Mouse (Mus musculus) adrenal gland, adult (tissue): ENCODE measurements at regions not wholly inside any gene's neighbourhood (a gene's known extent, or its start where the extent isn't known, plus 50 kb on each side); places are given as distances from the start of the nearest gene placed in this dataset.

ENCODE experiments used
- DNase-seq, 2 experiments: peaks; one replicate each; pipeline ENCODE4 v3.0.0; 2022 to 2023; ENCODE audit warnings: low spot score in 1 of 2; ENCODE audit not compliant: inconsistent age in 2 of 2

DNA sequence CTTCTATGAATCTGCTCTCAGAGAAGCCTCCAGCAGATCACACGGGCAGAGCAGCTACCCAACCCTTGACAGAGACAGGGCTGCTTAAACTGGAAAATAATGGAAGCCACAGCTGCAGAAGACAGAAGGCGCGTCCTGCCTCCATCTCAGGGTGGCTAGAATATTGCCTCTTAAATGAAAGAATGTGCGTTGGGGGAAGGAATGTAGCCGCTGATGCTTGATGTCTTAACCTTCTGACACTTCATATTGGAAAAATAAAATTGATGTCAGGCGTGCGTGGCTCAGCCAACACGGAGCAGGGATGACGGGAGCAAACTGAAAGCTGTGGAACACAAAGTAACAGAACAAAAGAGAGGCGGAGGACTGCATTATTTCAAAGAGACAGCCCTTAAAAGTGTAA lies 114.6 kb upstream of the Ppm1h start:
- no peak for DNase-seq

- no peak for DNase-seq
Measured at GRCm38 (mm10) chr10:122564473-122564872, 114.1 kb upstream of the Ppm1h start.

- no peak for DNase-seq
Measured at GRCm38 (mm10) chr10:122566601-122567000, 112.0 kb upstream of the Ppm1h start.

GRCm38 (mm10) chr10:122569546-122570202 lies 108.9 kb upstream of the Ppm1h start:
- no peak for DNase-seq

- DNase-seq = no peak
Measured at GRCm38 (mm10) chr10:122570909-122571551, 107.5 kb upstream of the Ppm1h start.

GRCm38 (mm10) chr10:122576171-122577063 lies 102.1 kb upstream of the Ppm1h start:
- DNase-seq = no peak

- no peak for DNase-seq
Measured at GRCm38 (mm10) chr10:122578209-122579001, 100.2 kb upstream of the Ppm1h start.

DNA sequence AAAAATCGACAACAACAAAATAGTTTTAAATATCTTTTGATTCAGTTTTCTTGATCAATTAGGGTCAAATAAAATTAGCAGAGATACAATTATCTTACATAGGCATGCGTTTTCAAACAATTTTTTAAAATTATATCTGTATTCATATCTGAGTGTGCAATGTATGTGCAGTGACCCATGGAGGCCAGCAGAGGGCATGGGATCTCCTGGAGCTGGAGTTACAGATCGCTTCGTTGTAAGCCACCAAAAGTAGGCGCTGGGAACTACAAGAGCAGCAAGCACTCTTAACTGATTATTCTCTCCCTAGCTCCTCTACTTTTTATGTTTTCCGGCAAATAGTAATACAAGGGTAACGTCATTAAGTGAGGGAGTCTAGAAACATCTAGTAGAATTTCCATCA lies 97.5 kb upstream of the Ppm1h start:
- DNase-seq = no peak

DNA sequence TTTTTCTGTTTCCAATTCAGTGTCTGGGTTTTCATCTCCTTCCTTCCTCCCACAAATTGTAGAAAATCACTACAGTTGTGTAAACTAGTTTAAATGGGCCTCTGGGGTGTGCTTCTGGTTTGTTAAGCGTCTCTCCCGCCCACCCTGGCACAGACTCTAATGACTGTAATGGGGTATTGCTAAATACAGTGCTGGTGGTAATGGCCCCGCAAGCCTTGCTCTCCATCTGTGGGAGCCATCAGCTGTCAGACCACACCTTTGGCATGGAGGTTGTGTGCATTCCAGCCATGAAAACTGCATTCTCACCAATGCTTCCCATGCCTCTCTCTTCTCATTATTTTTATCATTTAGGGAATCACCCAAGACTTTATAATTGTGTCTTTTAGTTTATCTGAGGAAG lies 91.0 kb upstream of the Ppm1h start:
- DNase-seq = no peak

DNA sequence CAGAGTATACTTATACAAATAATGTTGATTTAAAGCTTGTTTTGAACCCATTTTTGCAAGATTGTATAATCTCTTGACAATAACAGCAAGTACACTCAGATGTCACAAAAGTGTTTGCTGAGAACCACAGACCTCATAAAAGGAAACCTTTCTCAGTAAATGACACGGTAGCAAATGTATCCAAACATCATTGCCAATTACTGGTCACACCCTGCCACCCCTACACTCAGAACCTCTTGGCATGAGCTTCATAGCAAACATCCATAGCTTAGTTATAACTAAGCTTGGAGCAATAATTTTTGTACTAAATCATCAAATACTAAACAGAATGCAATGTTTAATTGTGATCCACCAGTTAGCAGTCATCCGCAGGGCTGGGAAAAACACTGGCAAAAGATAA lies 79.1 kb upstream of the Ppm1h start:
- DNase-seq = no peak

DNA sequence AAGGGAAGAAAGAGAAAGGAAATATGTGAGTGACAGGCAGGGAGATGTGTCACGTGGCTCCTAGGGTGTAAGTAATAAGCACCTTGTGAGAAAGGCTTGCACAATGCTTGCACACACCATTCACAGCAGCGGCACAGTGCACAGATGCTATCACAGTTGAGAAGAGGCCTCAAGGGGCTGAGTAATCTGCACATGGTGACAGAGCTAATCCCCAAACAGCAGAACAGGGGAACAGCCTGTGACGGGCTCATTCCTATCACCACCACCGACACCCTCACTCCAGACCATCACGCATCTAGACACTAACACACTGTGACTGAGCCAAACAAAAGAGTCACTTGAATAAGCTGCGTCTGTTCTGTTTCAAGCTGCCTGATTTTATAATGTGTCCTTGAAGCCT lies 76.2 kb upstream of the Ppm1h start:
- DNase-seq = no peak

GRCm38 (mm10) chr10:122603960-122604359 lies 74.6 kb upstream of the Ppm1h start:
- DNase-seq = no peak

GRCm38 (mm10) chr10:122613281-122613680 lies 65.3 kb upstream of the Ppm1h start:
- DNase-seq = no peak

GRCm38 (mm10) chr10:122613891-122614290 lies 64.7 kb upstream of the Ppm1h start:
- no peak for DNase-seq

DNA sequence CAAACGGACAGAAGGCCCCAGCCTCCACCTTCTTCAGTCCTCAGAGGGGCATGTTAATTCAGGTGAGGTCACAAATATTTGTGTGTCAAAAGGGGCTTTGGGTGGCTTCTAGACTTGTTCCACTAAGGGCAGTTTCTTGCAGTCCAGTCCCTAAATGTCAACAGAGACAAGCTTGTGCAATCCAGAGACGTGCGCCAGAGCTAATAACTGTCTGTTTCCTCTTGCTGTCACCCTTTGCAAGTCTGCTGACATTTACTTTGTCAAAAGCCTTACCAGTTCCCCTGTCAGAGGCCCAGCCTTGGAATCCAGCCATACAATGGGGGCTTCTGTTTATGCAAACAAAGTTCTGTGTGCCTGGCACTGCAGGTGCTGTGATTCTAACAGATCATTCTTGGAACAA lies 63.8 kb upstream of the Ppm1h start:
- no peak for DNase-seq

DNA sequence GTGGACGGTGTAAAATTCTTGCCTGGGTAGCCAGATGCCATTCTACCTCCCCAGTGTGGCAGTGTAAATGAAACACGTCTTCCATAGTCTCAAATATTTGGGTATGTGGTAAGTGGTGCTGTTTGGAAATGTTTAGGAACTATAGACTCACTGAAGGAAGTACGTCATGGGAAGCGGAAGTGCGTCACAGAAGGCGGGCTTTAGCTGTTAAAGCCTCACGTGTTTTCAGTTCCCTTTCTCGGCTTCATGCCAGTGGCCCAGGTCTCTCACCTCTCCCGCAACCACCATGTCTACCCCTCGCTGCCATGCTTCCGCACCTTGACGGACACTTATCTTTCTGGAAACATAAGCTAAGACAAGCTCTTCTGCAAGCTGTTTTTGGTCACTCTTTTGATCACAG lies 62.9 kb upstream of the Ppm1h start:
- DNase-seq = no peak

DNA sequence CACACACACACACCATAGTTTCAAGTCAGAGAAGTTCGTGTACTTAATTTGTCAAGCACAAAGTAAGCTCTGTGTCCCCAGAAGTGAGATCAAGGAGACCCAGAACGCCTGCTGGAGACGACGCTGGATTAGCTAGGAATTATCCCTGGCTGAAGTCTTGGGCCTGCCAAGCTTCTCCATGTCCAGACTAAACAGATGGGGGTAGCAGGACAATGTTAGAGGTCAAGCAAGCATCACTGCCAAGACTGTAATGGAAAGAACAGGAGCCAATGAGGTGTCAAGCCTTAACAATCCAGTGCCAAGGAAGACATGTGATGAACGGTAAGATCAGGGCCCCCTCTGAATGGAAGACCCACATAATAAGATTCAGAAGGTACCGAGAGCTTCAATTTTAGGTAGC lies 62.2 kb upstream of the Ppm1h start:
- no peak for DNase-seq

DNA sequence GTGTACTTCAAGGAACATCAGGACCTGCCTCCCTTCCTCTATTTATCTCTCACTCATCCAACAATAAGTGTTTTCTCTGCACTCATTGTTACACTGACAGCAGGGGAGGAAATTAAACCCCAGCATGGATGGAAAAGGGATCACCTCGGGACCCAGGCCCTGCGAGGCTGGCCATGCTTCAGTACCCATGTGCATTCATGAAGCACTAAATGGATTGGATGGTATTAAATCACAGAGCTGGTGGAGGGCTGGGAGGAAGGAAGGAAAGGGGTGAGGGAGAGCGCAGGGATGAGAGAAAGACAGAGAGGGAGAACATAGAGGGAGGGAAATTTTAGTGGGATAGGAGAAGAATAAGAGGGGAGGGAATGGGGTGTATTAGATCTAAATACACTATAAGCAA lies 59.7 kb upstream of the Ppm1h start:
- no peak for DNase-seq

DNA sequence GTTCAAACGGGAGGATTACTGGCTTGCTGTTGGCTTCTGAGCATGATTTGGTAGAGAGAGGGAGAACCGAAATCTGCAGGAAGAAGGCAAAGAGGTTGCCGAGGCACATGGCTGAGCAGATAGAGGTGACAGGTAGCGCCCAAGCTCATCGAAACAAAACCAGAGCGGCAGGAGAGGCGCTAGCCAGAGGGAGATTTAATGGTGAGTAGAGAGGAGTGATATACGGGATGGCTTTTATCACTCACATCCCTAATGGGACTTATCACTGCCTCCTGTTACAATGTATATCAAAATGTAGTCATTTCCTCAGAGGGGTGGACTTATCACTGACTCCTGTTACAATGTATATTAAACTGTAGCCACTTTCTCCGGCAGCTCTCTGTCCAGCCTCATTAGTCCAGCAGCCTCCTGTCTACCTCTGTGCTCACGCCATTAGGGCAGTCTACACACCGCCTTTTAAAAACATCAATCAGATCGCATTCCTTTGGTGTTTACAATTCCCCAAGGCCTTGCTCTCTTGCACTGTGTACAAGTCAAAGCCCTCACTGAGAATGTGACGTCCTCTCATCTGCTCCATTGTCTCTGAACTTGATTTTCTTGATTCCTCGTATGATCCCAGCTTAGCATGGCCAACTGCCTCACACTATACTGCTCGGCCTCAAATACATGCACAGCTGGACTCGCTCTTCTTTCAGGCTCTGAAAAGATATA lies 59.0 kb upstream of the Ppm1h start:
- DNase-seq = no peak
